Mouse (Mus musculus) retina, postnatal 7 days (tissue): ENCODE results near the gene Lrrc45.
"Not testable (repeated sequence)": the region's sequence is repeated elsewhere in the genome, so short reads cannot be mapped to it uniquely, and the experiment has no call there.

Experiments
- DNase-seq: peaks from one replicate; pipeline ENCODE4 v3.0.0-alpha.2; 2012; ENCODE audit warnings: low read depth, low spot score

The Lrrc45 gene

GRCm38 (mm10) chr11:120767023-120767422, 53.3 kb downstream of the Lrrc45 start:
- DNase-seq: not testable (repeated sequence)

DNA sequence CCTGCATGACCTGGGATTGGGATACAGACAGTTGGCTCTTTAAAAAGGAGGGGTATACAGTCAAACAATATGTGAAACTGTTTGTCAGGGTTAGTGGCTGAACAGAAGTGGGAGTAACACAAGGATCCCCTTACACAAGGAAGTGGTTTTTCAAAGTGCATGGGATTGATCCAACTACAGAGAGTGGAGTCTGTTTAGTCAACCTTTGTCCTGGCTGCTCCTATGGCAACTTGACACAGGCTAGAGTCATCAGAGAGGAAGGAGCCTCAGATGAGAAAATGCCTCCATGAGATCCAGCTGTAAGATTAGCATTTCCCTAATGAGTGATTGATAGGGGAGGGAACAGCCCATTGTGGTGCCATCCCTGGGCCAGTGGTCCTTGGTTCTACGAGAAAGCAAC, 54.5 kb downstream of the Lrrc45 start:
- DNase-seq: no peak
